Mouse (Mus musculus): ENCODE data around the gene Eif4ebp2. TPM values are rescaled to one million over a fixed set of nuclear protein-coding genes. Genes with fewer than 3 reads are reported as not detected.

Eif4ebp2 gene
- polyA plus RNA-seq, 1 experiment from 2014 or later, result 83.2 TPM

DNA sequence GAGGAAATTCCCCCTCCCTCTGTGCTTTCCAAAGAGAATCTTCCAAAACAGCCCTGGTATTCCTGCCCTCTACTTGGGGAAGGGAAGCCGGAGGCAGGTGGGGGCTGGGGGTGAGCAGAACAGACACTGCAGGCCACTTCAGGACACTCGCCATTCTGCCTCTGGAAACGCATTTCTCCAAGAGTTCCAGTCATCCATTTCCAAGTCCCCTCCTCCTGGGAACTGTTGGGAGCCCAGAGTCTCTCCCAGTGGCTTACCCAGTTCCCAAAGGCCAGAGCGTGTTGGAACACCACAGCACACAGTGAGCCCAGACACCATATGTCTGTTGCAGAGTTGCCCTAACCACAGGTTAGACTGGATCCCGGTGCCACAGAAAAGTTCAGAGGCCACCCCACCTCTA is 73.8 kb downstream of the Eif4ebp2 start:
- no peak overlapping the region for H3K4me2 ChIP-seq (replicated peaks)
- ATAC-seq, result no peak
- H3K4me1 ChIP-seq (replicated peaks), result peaks cover 28% of the 10 kb centered on the region
- 92% methylated on average over 5 of the region's 5 CpGs for WGBS
- no peak overlapping the region for H3K9ac ChIP-seq (replicated peaks)
- no peaks in the 10 kb centered on the region for H3K36me3 ChIP-seq
- H3K9me3 ChIP-seq, result 0 out of 2 replicates have a peak, but pooled peaks cover 3% of the 10 kb centered on the region
- H3K4me3 ChIP-seq (replicated peaks), result no peak overlapping the region
- H3K27me3 ChIP-seq, result peaks cover 29% of the 10 kb centered on the region
- no peak overlapping the region for H3K27ac ChIP-seq

Other genes starting within 250 kb of the Eif4ebp2 start
- 0.24 and 0.28 TPM in 2 replicates for gene Adamts14, start 179.2 kb downstream of the Eif4ebp2 start, polyA plus RNA-seq (2015; fragmentation: Nextera tagmentation; extraction: Ambion mirVana)
- not detected in 2 replicates for gene Prf1, start 154.8 kb downstream of the Eif4ebp2 start, polyA plus RNA-seq (2015; fragmentation: Nextera tagmentation; extraction: Ambion mirVana)
- 17.5 and 21.1 TPM in 2 replicates for gene Pald1, start 69.1 kb downstream of the Eif4ebp2 start, polyA plus RNA-seq (2015; fragmentation: Nextera tagmentation; extraction: Ambion mirVana)
- not detected in 2 replicates for gene Nodal, start 34.7 kb downstream of the Eif4ebp2 start, polyA plus RNA-seq (2015; fragmentation: Nextera tagmentation; extraction: Ambion mirVana)
- 15.6 and 15.9 TPM in 2 replicates for gene Lrrc20, start 23.1 kb upstream of the Eif4ebp2 start, polyA plus RNA-seq (2015; fragmentation: Nextera tagmentation; extraction: Ambion mirVana)
- 0.81 and 0.87 TPM in 2 replicates for gene Npffr1, start 142.8 kb upstream of the Eif4ebp2 start, polyA plus RNA-seq (2015; fragmentation: Nextera tagmentation; extraction: Ambion mirVana)
- gene Ppa1, start 195.9 kb upstream of the Eif4ebp2 start, polyA plus RNA-seq (2015; fragmentation: Nextera tagmentation; extraction: Ambion mirVana), result 230 and 231 TPM in 2 replicates
- gene Sar1a, start 227.6 kb upstream of the Eif4ebp2 start, polyA plus RNA-seq (2015; fragmentation: Nextera tagmentation; extraction: Ambion mirVana), result 200 and 207 TPM in 2 replicates
- gene Tysnd1, start 242.9 kb upstream of the Eif4ebp2 start, polyA plus RNA-seq (2015; fragmentation: Nextera tagmentation; extraction: Ambion mirVana), result 16.3 and 24.9 TPM in 2 replicates

Measured in midbrain, embryonic 13.5 days (tissue).